Mouse (Mus musculus): ENCODE results near the gene Ctdspl. TPM values are rescaled to one million over a fixed set of nuclear protein-coding genes. Genes with fewer than 3 reads are reported as not detected.

The Ctdspl gene
- polyA plus RNA-seq, 1 experiment from 2014 or later = 5.6 TPM

DNA sequence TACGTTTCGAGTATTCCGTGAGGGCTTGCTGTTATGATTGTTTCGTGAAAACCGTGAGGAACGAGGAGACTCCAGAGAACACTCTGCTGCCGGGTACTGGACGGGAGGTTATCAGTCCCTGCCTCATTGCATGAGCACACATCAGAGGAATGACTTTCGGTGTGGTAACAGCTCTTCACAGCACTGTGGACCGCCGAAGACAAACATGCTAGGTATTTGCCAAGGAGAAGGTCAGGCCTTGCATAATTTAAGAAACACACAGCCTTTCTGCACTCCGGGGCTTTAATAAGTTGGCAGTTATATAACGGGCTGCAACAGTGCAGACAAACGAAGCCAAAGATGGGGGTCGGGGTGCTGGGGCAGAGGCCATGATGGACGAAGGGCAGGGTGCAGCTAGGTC lies 25.9 kb downstream of the Ctdspl start:
- no peaks in the 10 kb centered on the region for H3K9me3 ChIP-seq
- H3K4me2 ChIP-seq (replicated peaks) = no peak overlapping the region
- no peak overlapping the region for H3K27ac ChIP-seq (replicated peaks)
- no peak for ATAC-seq (replicated peaks)
- H3K27me3 ChIP-seq = no peaks in the 10 kb centered on the region
- H3K4me3 ChIP-seq = no peak overlapping the region
- no peaks in the 10 kb centered on the region for H3K4me1 ChIP-seq
- H3K9ac ChIP-seq (replicated peaks) = no peak overlapping the region
- WGBS = 88% methylated on average over 16 of the region's 16 CpGs
- H3K36me3 ChIP-seq = no peaks in the 10 kb centered on the region

DNA sequence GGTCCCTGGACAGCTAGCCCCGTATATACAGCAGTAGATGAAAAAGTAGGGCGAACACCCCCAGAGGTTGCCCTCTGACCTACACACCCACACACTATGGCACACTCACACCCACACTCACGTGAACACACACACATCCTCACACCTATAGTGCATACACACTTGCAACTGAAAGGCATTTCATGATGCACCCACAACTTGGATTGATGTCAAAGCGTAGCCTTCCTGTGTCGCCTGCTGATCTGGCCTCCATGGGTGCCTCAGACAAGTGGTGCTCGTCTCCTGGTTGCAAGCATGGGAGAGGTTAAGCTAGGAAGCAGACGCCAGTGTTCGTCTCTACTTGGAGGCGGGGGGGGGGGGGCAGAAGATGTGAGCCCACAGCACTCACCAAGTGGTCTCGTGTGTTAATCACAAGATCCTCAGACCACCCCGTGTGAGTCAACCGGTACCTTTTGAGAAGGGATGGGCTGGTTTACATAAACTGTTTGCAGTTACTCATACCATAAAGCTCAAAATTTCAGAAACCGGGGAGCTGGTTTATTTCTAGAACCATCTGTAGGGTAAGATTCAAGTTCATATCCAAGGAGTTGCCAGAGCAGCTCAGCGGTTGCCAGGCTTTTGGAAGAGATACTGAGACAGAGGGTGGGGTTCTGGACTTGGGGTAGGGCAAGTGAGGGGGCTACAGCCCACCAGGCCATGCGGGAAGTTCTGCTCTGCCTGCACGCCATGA lies 27.4 kb downstream of the Ctdspl start:
- no peak overlapping the region for H3K4me3 ChIP-seq
- H3K4me2 ChIP-seq (replicated peaks) = no peak overlapping the region
- no peaks in the 10 kb centered on the region for H3K9me3 ChIP-seq
- H3K9ac ChIP-seq (replicated peaks) = no peak overlapping the region
- no peak overlapping the region for H3K27ac ChIP-seq (replicated peaks)
- H3K27me3 ChIP-seq = no peaks in the 10 kb centered on the region
- WGBS = 93% methylated on average over 16 of the region's 16 CpGs
- no peaks in the 10 kb centered on the region for H3K4me1 ChIP-seq
- no peaks in the 10 kb centered on the region for H3K36me3 ChIP-seq
- ATAC-seq (replicated peaks) = no peak

DNA sequence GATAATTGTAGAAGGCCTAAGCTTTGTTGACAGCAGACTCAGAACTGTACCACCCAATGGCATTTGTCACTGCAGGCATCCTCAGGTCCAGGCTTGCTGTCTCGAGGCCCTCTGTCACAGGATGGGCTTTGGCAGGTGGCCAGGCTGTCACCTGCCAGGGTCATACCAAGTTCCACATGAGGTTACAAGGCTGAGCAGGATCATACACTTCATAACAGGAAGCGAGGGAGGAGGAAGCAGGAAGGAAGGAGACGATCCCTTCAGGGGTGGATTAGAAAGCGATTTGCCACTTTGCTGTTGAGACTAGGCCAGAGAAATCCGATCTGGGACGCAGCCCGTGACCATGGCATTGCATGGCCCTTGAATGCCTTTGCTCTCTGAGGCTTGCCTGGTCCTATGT lies 32.5 kb downstream of the Ctdspl start:
- no peak for ATAC-seq (replicated peaks)
- H3K9me3 ChIP-seq = no peaks in the 10 kb centered on the region
- H3K36me3 ChIP-seq = no peaks in the 10 kb centered on the region
- WGBS = 79% methylated on average over 7 of the region's 7 CpGs
- H3K9ac ChIP-seq (replicated peaks) = no peak overlapping the region
- no peak overlapping the region for H3K27ac ChIP-seq (replicated peaks)
- H3K4me1 ChIP-seq = no peaks in the 10 kb centered on the region
- H3K4me3 ChIP-seq = no peak overlapping the region
- no peaks in the 10 kb centered on the region for H3K27me3 ChIP-seq
- H3K4me2 ChIP-seq (replicated peaks) = no peak overlapping the region

DNA sequence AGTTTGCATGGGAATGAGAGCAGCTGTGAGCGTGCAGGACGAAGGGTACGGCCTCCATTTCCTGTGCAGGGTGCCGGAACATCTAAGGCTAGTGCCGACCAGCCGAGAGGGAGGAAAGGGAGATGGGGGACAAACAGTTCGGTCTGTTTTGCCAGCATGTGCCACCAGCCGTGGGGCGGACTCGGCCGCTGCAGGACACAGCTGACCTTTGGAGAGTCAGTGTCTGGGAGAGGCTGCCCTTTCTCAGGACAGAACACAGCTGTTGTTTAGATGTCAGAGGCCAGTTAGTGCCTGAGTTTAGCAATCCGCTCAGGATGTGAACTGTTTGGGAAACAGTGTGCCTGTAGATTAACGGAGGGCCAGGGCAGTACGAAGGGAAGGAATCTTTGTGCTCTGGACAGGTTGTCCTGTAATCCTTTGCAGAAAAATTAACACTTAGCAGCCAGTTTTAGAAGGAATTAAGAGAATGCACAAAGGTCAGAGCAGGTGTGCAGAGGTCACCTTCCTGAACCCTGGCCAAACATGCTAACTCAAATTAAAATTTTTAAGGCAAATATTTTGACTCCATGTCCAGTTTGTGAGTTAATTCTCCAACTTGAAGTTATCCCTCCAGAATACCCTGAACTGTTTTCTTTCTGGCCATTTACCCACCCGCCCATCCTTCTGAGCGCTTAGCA lies 34.3 kb downstream of the Ctdspl start:
- H3K27ac ChIP-seq (replicated peaks) = no peak overlapping the region
- 74% methylated on average over 16 of the region's 16 CpGs for WGBS
- no peak for ATAC-seq (replicated peaks)
- no peaks in the 10 kb centered on the region for H3K36me3 ChIP-seq
- H3K4me3 ChIP-seq = no peak overlapping the region
- peaks cover 6% of the 10 kb centered on the region for H3K4me1 ChIP-seq
- H3K4me2 ChIP-seq (replicated peaks) = no peak overlapping the region
- H3K27me3 ChIP-seq = no peaks in the 10 kb centered on the region
- no peak overlapping the region for H3K9ac ChIP-seq (replicated peaks)
- H3K9me3 ChIP-seq = no peaks in the 10 kb centered on the region

DNA sequence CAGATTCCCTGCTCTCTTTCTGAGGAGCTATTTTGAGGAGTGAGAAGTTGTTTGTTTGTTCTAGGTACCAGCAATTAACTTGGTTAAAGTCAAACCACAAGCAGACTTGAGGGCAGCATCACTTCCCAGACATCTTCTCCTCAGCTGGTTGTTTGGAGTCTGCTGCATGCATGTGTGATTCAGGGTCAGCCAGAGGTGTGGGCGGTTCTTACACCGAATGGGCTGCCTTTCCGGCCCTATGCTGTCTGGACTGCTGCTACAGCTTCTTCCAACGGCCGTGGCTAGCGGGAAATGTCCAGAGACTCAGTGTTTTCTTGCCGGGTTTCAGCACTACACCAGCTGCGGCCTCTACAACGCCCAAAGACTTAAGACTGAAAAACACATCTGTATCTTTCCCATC lies 36.9 kb downstream of the Ctdspl start:
- Histone ChIP-seq H3K36me3 (no peaks in the 10 kb centered on the region), H3K27ac (replicated peaks) (no peak overlapping the region), H3K4me2 (replicated peaks) (no peak overlapping the region), H3K9me3 (no peaks in the 10 kb centered on the region), H3K4me1 (peaks cover 6% of the 10 kb centered on the region), H3K4me3 (no peak overlapping the region), H3K27me3 (no peaks in the 10 kb centered on the region), H3K9ac (replicated peaks) (no peak overlapping the region)
- no peak for ATAC-seq (replicated peaks)
- WGBS = 92% methylated on average over 9 of the region's 9 CpGs

DNA sequence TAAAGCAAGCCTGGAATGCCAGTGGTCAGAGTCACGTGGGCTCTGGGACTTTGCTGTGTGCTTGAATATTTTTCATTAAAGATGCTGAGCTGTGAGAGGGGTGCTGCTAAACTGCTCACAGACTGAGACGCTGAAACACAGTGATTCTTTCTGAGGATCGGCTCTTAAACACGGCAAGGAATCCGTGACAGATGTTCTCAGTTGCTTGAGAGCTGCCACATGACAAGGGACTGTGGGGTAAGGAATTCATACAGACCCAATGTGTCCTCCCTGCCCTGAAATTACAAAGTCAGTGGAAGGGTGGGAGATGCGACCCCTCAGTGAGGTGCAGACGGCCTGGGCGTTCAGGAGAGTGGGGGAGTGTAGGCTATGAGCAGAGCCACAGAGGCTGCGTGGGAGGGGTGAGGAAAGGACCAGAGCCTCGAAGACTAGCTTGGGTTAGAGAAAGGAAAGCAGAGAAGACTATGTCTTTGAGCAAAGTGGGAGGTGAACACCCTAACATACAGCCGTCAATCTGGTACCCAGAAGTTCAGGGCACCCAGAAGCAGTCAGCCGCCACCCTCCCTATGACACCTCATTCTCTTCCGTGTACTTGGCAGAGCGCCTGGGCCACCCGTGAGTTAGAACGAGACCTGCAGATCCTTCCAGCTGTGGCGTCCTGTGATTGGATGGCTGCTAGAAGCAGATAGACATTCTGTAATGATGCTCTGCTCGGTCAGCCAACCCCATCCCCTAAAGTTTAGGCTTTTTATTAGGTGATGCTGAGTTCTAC lies 38.2 kb downstream of the Ctdspl start:
- H3K4me1 ChIP-seq = peaks cover 6% of the 10 kb centered on the region
- no peak overlapping the region for H3K9ac ChIP-seq (replicated peaks)
- ATAC-seq (replicated peaks) = no peak
- no peak overlapping the region for H3K4me3 ChIP-seq
- H3K27me3 ChIP-seq = no peaks in the 10 kb centered on the region
- no peak overlapping the region for H3K27ac ChIP-seq (replicated peaks)
- H3K9me3 ChIP-seq = no peaks in the 10 kb centered on the region
- WGBS = 64% methylated on average over 18 of the region's 18 CpGs
- no peak overlapping the region for H3K4me2 ChIP-seq (replicated peaks)
- no peaks in the 10 kb centered on the region for H3K36me3 ChIP-seq

DNA sequence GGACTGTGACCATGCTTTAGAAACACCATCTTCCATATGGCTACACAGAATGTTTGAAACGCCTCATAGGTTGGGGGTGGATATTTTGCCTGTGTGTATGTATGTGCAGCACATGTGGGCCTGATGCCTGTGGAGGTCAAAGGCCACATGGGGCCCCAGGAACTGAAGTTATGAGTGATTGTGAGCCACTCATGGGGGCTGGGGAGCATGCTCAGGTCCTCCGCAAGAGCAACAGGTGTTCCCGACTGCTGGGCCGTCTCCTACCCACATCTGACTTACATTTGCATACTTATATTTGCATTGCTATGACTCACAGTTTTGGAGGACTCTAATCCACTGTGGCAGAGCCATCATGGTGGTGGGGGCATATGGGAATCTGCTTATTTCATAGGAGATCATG lies 43.6 kb downstream of the Ctdspl start:
- no peaks in the 10 kb centered on the region for H3K9me3 ChIP-seq
- no peak overlapping the region for H3K4me2 ChIP-seq (replicated peaks)
- H3K27ac ChIP-seq (replicated peaks) = no peak overlapping the region
- H3K4me3 ChIP-seq = no peak overlapping the region
- peaks cover 14% of the 10 kb centered on the region for H3K4me1 ChIP-seq
- H3K36me3 ChIP-seq = no peaks in the 10 kb centered on the region
- 92% methylated on average over 4 of the region's 4 CpGs for WGBS
- no peak for ATAC-seq (replicated peaks)
- no peak overlapping the region for H3K9ac ChIP-seq (replicated peaks)
- H3K27me3 ChIP-seq = no peaks in the 10 kb centered on the region

DNA sequence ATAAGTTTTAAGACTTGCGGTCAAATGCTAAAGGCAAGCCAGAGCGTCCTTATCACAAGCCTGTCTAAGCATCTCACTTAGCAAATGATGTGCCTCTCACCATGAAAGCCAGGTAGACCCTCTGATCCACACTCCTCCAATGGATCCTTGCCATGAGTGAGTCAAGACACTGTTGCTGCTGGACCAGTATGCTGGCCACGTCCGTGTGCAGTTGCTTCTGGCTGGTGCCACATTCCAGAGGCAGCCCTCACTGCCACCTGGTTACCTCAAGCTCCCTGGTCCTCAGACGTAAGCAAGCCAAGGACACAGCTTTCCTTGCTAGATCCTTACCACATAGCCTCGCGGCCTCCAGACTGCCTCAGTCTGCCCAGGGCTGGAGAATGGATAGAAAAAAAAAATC lies 46.8 kb downstream of the Ctdspl start:
- Histone ChIP-seq H3K9me3 (no peaks in the 10 kb centered on the region), H3K27ac (replicated peaks) (no peak overlapping the region), H3K4me1 (peaks cover 22% of the 10 kb centered on the region), H3K4me3 (no peak overlapping the region), H3K9ac (replicated peaks) (no peak overlapping the region), H3K36me3 (no peaks in the 10 kb centered on the region), H3K4me2 (replicated peaks) (no peak overlapping the region), H3K27me3 (no peaks in the 10 kb centered on the region)
- WGBS = 88% methylated on average over 7 of the region's 7 CpGs
- ATAC-seq (replicated peaks) = no peak

DNA sequence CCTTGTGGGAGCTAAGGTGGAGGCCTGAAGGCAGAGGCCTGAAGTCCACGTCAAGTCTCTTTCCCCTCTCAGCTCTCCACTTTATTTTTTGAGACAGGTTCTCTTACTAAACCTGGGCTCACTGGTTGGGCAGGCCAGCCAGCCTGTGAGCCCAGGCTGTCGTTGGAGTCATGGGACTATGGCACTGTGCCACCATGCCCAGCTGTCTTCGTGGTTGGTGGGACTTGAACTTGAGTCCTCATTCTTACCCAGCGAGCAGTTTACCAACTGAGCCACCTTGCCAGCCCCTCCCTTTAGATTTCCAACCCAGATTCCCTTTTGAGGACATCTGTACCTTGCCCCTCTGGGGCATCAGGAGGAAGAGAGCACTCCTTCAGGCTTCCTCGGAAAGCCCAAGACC lies 47.3 kb downstream of the Ctdspl start:
- no peaks in the 10 kb centered on the region for H3K9me3 ChIP-seq
- H3K4me3 ChIP-seq = no peak overlapping the region
- H3K4me2 ChIP-seq (replicated peaks) = no peak overlapping the region
- no peaks in the 10 kb centered on the region for H3K27me3 ChIP-seq
- H3K27ac ChIP-seq (replicated peaks) = no peak overlapping the region
- ATAC-seq (replicated peaks) = no peak
- WGBS = 72% methylated on average over 5 of the region's 5 CpGs
- no peak overlapping the region for H3K9ac ChIP-seq (replicated peaks)
- peaks cover 26% of the 10 kb centered on the region for H3K4me1 ChIP-seq
- H3K36me3 ChIP-seq = no peaks in the 10 kb centered on the region

DNA sequence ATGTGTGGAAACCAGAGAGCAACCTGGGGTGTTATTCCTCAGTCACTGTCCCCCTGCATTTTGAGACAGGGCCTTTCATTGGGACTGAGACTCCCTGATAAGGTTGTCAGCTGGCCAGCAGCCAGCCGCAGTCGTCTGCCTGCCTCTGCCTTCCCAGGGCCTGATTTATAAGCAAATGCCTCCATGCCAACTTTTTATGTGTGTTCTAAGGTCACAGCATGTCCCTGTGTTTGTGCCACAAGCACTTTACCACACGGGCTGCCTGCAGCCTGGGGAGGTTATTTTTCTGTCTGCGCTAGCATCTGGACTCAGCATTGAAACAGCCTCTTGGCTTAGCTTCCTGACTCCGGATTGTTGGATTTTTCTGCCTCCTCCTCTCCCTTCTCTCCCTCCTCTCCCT lies 47.9 kb downstream of the Ctdspl start:
- H3K9me3 ChIP-seq = no peaks in the 10 kb centered on the region
- H3K9ac ChIP-seq (replicated peaks) = no peak overlapping the region
- no peak overlapping the region for H3K4me3 ChIP-seq
- peaks cover 26% of the 10 kb centered on the region for H3K4me1 ChIP-seq
- no peak overlapping the region for H3K4me2 ChIP-seq (replicated peaks)
- ATAC-seq (replicated peaks) = no peak
- H3K36me3 ChIP-seq = no peaks in the 10 kb centered on the region
- peak overlapping the region; percentile 31 for H3K27ac ChIP-seq (replicated peaks)
- WGBS = 34% methylated on average over 5 of the region's 5 CpGs
- no peaks in the 10 kb centered on the region for H3K27me3 ChIP-seq

DNA sequence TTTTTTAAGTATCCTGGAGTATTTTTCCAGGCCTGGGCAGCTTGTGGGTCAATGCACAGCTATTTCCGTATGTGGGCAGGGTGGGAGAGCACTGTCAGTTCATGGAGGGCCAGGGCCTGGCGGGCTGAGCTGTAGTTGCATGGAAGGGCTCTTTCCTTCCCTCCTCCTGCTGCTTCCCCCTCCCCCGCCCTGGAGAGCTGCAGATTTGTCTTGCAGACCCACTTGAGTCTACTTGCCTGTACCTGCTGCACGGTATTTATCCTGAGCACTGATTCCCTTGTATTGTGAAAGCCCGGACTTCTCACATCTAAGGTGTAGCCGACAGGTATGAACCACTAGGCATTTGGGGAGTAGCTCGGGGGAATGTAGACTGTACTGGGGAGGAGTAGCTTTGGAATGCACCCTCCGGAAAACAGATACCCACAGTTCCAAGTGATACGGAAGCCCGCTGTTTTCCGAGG lies 49.0 kb downstream of the Ctdspl start:
- no peaks in the 10 kb centered on the region for H3K27me3 ChIP-seq
- no peaks in the 10 kb centered on the region for H3K9me3 ChIP-seq
- H3K9ac ChIP-seq (replicated peaks) = no peak overlapping the region
- H3K4me2 ChIP-seq (replicated peaks) = no peak overlapping the region
- 67% methylated on average over 11 of the region's 11 CpGs for WGBS
- H3K27ac ChIP-seq (replicated peaks) = no peak overlapping the region; the same call in 1 of the 2 replicates
- no peak overlapping the region for H3K4me3 ChIP-seq
- no peak for ATAC-seq (replicated peaks)
- peaks cover 29% of the 10 kb centered on the region for H3K4me1 ChIP-seq
- H3K36me3 ChIP-seq = no peaks in the 10 kb centered on the region

DNA sequence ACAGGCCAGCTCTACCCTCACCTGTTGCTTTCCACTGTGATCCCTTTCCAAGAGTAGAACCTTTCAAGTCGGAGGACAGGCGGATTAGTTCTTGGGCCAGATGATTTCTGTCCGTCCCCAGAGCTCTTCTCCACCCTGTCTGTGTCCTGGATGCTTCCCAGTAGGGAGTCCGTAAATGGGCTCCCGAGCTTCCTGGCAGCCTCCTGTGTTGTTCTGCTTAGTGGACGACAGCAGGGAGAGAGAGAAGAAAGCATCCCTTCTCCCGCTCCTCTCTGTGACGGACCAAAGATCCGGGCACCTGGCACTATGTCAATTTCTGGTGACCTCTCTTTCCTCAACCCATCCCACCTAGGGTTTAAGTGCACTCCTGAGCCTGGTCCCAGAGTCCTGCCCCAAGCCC lies 49.5 kb downstream of the Ctdspl start:
- no peaks in the 10 kb centered on the region for H3K36me3 ChIP-seq
- no peak overlapping the region for H3K4me2 ChIP-seq (replicated peaks)
- 58% methylated on average over 9 of the region's 9 CpGs for WGBS
- no peak for ATAC-seq (replicated peaks)
- no peak overlapping the region for H3K9ac ChIP-seq (replicated peaks)
- H3K27ac ChIP-seq (replicated peaks) = no peak overlapping the region
- H3K4me1 ChIP-seq = peaks cover 33% of the 10 kb centered on the region
- no peaks in the 10 kb centered on the region for H3K27me3 ChIP-seq
- H3K4me3 ChIP-seq = no peak overlapping the region
- H3K9me3 ChIP-seq = no peaks in the 10 kb centered on the region
